Mouse (Mus musculus) cerebellum, adult 18-20 months (tissue): ENCODE data around the gene Twf2.
A peak's percentile ranks its signal among the peaks of the same experiment; 100 is the strongest.

Source experiments
- DNase-seq, 2 experiments: peaks; one replicate each; pipeline ENCODE4 v3.0.0; 2021

Twf2 gene

DNA sequence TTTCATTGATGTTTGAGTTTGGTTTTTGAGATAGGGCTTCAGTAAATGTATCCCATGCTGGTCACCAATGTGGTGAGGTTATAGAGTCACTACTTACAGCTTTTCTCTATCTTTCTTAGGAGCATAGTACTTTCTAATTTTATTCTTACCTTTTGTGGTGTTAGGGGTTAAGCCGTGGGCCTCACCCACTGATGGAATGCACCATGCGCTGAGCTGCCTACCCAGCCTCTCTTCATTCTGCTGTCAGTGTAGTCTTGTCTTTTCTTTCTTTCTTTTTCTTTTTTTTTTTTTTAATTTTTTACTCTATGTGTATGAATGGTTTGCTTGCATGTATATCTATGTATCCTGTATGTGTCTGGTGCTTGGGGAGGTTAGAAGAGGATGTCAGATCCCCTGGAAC lies 23.5 kb upstream of the Twf2 start:
- no peak for DNase-seq

DNA sequence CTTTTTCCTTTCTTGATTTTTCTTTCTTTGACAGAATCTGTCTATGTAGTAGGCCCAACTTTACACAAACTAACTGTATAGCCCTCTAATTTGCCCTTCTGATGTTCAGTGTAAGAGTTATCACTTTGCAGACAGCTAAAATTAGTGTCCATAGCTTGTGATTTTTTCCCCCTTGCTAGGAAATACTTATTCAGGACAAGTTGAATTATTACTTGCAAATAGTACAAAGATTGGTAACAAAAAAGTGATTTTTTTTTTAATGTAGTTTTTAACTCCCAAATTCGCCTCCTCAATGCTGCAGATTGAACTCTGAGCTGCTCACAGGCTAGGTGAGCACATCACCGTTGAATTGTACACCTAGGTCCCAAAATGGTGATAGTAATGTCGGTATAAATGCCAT lies 22.9 kb upstream of the Twf2 start:
- no peak for DNase-seq

- no peak for DNase-seq
These were observed 20.8 kb upstream of the Twf2 start for GRCm38 (mm10) chr9:106182146-106182545.

DNA sequence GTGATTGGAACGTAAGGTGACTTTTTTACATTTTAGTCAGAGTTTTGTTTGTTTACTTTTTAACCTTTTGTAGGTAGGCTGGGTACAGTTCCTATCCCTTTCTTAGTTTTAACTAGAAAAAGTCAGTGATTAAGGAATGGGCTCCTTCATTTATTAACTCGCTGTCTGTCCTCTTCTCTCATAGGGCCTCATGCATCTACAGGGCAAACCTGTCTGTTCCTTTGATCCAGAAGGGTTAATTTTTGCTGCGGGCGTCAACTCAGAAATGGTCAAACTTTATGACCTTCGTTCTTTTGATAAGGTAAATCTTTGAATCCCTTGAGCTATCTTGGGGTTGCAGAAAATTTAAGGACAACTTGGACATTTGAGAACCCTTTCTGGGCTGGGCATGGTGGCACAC lies 18.9 kb upstream of the Twf2 start:
- DNase-seq, result no peak

- no peak for DNase-seq
These were observed 11.6 kb upstream of the Twf2 start for GRCm38 (mm10) chr9:106191355-106191754.

GRCm38 (mm10) chr9:106192024-106192423 lies 10.9 kb upstream of the Twf2 start:
- no peak for DNase-seq

DNA sequence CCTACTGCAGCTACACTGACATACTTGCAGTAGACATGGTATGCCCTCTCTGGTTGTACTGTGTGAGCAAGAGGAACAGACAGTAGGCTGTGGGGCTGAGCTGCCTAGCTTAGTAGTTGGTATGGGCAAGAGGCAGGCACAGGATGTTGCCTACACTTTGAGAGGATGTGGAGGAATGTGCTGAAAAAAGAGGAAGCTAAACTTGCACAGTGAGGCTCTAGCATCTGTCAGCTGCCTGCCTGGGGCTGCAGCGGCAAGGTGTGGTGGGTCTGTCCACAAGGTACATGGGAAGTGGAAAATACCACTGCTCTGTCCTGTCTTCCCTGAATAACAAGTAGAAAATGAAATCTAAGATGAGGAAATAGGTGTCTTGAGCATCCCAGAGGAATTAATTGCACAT lies 9.9 kb upstream of the Twf2 start:
- no peak for DNase-seq

DNA sequence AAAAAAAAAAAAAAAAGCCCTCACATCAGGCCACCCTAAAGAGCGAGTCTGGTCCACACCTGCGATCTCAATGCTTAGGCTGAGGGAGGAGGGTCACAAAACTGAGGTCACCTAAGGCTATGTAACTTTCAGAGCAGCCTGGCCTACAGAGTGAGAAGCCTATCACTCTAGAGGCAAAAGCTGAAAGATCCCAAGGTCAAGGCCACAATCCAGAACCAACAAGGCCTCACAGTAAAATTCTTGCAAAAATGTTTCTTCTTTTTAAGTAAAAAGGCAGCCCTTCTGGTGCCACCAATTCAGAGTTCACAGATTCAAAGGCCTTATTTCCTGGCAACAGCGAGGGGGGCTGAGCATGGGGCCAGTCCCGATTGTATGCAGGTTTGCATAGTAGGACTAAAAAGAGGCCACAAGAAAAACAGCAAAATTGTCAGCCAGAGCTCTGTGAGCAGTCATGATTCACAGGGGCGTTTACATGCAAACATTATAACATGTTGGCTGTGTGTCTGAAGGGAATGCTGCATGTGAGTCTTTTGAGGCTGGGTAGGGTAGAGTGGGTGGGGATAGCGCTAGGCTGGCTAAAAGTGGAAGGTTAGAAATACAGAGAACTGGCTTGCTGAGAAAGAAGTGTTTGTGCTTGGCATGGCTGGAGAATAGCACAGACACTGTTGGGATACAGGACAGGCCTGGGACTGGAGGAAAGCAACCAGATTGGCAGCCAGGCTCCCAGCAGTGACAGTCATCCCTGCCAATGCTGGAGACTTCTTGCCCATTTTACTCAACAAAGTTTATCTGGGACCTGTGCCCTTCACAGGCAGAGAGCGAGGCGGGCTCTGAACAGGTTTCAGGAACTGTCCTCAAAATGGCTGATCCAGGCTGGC lies 8.7 kb upstream of the Twf2 start:
- DNase-seq, result peak; percentile 68 to 75

DNA sequence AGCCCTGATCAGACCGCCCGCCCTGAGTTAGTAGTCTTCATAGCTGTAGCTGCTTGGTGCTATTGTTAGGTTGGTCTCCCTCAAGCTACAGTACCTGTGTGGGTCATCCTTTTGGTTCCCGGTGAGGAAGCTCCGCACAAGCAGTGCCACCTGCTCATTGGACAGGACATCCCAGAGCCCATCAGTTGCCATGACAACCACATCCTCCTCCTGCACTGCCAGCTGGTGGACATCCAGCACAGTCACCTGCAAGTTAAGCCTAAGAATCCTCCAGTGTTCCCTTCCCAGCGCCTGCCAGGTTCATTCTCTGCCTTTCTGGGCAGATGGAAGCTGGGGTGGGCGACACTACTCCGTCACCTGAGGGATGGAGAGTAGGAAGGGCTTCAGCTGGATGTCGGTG lies 7.2 kb upstream of the Twf2 start:
- peak; percentile 77 to 87 for DNase-seq

DNA sequence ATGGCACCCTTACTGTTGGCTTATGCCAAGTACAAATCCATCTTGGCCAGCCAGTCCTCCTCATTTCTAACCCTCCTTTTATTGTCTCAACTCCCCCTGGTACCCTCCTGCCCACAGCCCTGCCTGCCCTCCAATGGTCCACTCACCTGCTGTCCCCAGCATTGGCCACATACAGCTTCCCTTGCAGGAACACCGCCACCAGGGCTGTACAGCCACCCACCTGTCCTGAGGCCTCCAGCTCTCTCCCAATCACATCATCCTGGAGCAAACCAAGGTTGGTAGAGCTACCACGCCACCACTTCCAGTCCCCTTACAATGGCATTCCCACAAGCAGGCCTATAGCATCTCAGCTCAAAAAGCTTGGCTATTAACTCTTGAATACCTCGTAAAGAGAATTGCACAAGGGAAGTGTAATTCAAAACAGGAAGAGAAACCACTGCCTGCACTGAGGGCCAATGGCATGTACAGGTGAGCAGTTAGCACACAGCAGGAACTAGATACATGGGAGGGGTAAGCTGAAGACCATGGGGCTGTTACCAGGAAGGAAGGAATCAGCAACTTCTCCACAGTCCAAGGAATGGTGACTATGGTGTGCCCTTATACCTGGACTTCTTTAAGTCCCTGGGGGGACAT lies 5.7 kb upstream of the Twf2 start:
- DNase-seq, result no peak

DNA sequence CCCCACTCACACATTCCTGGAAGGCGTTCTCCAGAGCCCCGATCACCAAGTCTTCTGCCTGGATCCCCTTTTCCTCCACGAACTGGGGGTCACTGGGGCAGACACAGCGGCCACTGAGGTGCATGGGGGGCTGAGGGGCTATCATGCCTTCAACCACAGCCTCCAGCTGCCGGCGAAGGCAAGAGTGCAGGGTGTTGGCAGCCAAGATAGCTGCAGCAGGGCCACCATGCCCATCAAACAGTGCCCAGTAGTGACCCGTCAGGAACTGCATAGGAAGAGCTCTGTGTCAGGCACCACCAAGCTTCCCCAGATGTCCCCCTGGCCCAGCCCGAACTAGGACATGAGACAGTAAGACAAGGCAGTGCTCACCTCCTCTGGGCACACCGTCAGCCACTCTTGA lies 5.2 kb upstream of the Twf2 start:
- no peak for DNase-seq

GRCm38 (mm10) chr9:106198962-106199458 lies 3.9 kb upstream of the Twf2 start:
- DNase-seq, result peak; percentile 54 to 69

- DNase-seq, result no peak
These were observed 3.2 kb upstream of the Twf2 start, which contains the start of gene Ppm1m for GRCm38 (mm10) chr9:106199535-106200272. Gene Ppm1m (minus strand): TSS chr9:106199746.

DNA sequence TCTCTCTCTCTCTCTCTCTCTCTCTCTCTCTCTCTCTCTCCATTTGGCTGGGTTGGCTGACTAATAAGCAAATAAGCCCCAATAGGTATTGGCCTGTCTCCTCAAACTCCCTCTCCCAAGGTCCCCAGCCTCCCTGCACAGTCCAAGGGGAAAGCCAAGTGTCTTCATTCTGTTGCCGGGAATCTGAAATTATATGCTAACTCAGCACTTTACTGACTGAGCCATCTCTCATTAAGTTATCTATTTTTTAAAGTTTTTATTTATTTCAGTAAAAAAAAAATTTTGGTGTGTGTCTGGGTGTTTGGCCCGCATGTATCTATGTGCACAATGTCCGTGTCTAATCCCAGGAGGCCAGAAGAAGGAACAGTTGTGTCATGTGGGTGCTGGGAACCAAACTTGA lies 1.0 kb upstream of the Twf2 start:
- DNase-seq, result no peak

GRCm38 (mm10) chr9:106203990-106204851 lies 1.3 kb downstream of the Twf2 start:
- DNase-seq, result peak; percentile 81 to 84

GRCm38 (mm10) chr9:106205713-106206290 lies 2.9 kb downstream of the Twf2 start:
- peak in 1 of 2 experiments; percentile 38 for DNase-seq

DNA sequence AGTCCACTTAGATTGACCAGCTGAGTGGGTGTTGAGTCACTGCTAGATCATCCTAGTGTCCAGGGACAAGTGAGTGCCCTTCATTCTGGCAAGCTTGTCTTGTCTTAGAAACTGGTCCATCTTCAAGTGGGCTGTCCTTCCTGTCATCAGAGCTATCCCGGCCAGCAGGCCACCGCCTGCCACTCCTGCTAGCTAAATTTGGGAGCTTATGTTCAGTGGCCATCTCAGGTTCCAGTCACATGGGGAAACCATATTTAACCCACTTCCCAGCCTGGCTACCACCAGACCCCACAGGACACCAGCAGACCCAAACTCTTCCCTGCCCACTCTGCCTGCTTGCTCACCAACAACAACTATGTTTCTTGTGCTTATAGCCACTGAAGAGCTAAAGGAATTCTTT lies 3.6 kb downstream of the Twf2 start:
- DNase-seq, result no peak

DNA sequence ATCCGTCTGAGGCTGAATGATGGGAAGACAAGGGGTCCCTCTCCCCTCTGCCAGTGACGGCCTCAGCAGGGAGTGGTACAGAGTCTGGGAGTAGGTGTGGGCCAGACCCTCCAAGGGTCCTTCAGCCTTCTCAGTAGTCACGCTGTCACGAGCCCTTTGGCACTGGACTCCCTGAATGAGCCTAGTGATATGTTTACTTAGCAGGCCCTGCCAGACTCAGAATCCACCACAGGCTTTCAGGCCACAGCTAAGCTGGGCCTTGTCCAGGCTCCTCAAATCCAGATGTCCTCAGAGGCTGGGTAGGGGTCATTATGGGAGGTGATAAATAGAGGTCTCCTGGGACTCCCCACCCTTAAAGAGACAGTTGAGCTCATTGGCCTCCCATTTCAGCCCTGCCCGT lies 5.3 kb downstream of the Twf2 start:
- DNase-seq, result no peak

DNA sequence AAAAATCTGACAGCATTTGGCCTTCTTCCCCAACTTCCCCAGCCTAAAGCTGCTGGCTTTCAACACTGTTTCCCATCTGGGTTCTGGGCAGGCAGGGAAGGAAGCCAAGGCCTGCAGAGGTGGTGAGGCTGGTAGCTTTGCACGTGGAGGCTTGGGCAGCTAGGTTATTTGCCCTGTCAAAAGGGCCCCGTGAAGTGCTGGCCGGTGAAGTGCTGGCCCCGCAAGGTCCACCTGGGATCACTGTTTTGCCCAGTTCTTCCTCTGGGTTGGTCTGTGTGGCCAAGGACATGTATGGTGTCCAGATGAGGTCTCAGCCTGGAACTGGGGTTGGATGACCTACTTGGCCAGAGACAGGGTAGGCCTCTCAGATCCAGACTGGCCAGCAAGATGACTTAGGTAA lies 7.0 kb downstream of the Twf2 start:
- DNase-seq, result no peak

DNA sequence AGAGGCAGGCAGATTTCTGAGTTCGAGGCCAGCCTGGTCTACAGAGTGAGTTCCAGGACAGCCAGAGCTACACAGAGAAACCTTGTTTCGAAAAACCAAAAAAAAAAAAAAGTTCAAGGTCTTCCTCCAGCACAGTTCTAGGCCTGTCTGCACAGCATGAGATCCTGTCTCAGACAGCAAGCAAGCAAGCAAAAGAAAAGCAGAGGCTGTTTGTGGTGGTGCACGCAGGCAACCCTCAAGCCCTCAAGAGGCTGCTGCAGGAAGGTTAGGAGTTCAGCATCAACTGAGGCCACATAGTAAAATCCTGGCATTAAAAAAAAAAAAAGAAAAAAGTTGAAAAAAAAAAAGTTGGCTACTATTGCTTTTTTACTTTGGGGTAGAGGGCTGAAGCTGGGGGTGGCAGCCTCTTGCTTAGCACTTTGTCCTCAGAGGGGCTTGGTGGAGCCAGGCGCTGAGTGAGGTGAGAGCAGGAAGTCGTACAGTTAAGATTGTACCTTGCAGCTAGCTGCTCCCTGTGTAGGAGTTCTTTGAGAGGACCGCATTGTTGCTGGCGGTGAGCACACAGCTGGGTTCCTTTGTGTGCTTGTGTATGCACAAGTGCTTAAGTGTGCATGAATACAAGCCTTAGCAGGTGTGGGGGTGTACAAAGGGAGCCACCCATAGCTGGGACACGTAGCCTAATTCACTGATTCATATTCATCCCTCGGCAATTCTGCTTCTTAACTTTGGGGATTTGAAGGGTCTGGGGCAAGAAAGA lies 8.1 kb downstream of the Twf2 start:
- no peak for DNase-seq
